Mouse (Mus musculus): ENCODE results near the gene R3hdm1.
"Not testable (repeated sequence)": the region's sequence is repeated elsewhere in the genome, so short reads cannot be mapped to it uniquely, and the experiment has no call there.

The R3hdm1 gene

DNA sequence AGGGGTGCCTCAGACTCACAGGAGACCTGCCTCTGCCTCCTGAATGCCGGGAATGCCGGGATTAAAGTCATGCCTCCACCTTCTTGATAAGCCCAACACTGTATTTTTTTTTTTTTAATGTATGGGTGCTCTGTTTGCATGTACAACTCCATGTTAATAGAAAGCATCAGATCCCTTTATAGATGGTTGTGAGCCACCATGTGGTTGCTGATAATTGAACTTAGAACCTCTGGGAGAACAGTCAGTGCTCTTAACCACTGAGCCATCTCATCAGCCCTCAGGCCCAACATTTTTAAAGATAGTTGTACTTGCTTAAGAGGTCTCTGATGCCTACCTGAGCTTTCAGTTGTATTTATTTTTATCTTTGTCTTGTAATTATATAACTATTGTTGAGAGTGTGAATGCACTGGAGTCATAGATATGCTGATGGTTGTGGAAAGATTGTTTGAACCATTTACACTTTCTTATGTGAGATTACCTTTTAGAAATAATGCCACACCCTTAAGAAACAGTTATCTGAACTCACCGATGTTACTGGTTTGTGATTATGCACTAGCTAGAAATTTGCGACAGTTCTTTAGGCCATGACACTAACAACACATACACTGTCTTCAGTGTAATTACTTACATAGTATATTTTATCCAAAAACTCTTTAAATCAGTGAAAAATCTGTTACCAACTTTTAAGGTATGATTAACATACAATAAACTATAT is 18.0 kb downstream of the R3hdm1 start:
- in situ Hi-C loops (cut with MboI, MseI) = no loop called here

DNA sequence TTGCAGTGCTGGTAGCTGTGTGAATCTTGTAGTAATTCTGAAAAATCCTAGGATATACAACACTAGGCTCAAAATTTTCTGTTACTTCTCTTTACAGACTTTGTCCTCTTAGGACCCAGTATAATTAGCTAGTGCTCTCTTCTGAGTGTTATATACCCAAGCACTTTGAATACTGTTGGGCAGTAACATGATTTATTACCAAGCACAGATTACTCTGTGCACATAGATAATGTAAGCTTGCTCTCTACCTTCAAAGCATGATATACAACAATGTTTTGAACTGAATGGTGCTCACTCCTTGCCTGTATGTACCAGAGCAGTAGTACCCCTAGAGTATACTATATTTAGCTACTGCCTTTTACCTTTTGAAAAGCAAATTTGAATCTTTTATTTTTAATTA is 33.1 kb downstream of the R3hdm1 start:
- in situ Hi-C loops (cut with MboI, MseI) = not testable (repeated sequence)

DNA sequence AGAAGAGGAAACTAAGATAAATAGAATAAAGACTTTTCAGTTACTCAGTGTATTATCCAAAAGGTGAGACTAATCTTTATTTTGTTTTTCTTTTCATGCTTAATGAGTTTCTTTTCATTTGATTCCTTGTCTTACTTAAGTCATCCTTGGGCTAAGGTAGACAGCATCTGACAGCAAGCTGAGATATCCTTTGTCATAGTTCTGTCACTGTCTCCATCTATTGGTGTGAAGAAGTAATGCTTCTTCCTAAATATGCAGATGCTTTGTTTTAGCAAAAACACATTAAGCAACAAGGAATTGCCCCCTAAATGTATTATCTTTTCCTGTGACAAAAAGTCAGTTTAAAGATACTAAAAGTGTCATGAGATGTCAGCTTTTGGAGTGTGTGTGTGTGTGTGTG is 37.9 kb downstream of the R3hdm1 start:
- in situ Hi-C loops (cut with MboI, MseI) = no loop called here

DNA sequence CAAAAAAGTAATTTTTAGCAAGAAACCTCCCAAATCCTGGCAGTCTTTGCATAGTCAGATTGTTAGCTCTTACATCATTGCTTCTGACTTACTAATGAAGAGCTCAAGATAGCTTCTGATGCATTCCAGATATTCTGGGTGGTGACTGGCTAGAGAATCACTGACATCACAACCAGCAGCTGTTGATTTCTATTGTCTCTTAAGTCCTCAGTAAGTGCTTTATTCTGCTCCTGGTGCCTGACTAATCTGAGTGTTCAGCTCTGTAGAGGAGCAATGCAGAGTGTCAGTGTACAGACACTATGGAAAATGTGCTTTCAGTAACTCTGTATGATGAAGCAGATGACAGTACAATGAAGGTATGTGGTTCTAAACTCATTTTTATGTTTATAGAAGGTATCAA is 38.6 kb downstream of the R3hdm1 start:
- in situ Hi-C loops (cut with MboI, MseI) = no loop called here

DNA sequence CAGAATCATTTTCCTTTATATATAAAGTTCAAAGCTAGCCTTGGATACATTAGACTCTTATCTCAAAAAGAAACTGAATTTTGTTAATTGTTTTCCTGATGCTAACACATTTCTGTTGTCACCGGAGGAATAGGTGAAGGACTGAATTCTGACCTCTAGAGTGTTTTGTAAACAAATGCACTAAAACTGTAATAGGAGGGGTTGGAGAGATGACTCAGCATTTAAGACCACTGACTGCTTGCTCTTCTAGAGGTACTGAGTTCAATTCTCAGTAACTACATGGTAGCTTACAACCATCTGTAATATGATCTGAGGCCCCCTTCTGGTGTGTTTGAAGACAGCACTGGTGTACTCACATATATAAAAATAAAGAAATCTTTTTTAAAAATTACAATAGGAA is 63.9 kb downstream of the R3hdm1 start:
- in situ Hi-C loops (cut with MboI, MseI) = no loop called here

DNA sequence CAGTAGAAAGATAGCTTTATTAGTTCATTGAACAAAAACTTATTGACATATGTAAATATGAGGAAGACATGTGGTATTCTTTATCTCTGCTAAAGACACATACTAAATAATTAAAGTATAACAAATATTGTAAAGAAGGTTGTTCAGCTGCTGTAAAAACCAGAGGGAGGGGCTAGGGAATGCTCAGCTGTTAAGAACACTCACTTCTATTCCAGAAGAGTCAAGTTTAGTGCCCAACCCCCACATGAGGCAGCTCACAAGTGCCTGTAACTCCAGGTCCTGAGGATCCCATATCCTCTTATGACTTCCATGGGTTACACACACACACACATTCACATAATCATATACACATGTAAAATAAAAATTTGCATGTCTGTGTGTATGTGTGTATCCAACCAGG is 67.0 kb downstream of the R3hdm1 start:
- in situ Hi-C loops (cut with MboI, MseI) = no loop called here

DNA sequence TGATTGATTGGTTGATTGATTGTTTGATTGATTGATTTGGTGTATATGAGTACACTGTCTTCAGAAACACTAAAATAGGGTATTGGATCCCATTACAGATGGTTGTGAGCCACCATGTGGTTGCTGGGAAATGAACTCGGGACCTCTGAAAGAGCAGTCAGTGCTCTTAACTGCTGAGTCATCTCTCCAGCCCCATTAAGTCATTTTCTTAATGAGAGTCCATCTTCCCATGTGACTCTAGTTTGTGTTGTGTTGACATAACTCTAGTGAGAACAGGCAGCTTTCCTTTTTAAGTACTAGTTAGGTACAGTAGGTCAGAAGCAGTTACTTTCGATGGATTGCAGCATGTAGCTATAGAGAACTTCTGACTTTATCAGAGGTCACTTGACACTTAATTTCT is 88.3 kb downstream of the R3hdm1 start:
- in situ Hi-C loops (cut with MboI, MseI) = no loop called here

DNA sequence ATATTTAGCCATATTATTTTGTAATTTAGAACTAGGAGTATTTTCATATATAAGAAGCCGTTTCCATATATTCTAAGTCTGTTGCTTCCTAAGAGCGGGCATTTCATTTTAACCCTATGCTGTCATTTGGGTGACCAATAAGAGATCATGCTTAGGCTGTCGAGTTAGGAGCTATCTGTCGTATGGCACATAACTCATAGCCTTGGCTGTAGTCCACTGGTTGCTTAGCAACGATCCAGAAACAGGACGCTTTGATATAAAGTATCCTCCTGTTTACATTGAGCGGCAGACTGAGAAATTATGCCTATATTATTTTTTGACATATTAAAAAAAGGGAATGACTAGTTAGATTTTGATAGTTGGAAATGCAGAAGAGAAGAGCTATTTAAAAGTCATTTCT is 89.3 kb downstream of the R3hdm1 start:
- in situ Hi-C loops (cut with MboI, MseI) = no loop called here

DNA sequence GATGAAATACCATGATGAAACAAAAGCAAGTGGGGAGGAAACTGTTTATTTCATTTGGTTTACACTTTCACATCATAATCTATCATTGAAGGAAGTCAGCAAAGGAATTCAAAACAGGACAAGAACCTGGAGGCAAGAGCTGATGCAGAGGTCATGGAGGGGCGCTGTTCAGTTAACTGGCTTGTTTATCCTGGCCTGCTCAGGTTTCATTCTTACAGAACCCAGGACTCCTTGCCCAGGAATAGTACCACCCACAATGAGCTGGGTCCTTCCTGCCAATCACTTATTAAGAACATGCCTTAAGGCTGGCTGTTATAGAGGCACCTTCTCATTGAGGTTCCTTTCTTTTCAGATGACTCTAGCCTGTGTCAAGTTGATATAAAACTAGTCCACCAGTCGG is 90.9 kb downstream of the R3hdm1 start:
- in situ Hi-C loops (cut with MboI, MseI) = no loop called here

DNA sequence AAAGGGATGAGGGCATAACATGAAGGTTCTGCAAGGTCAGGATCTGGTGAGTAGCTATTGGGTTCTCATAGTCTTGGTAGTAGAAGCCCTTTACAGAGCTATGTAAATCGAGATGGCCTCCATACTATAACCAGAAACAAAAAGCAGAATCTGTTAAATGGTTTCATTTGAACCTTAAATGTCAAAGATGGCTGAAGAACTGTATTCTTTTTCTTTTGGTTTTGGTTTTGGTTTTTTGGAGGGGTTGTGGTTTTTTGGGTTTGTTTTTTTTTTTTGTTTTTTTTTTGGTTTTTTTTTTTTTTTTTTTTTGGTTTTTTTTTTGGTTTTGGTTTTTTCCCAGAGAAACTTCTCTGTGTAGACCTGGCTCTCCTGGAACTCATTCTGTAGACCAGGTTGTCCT is 94.3 kb downstream of the R3hdm1 start:
- in situ Hi-C loops (cut with MboI, MseI) = no loop called here

DNA sequence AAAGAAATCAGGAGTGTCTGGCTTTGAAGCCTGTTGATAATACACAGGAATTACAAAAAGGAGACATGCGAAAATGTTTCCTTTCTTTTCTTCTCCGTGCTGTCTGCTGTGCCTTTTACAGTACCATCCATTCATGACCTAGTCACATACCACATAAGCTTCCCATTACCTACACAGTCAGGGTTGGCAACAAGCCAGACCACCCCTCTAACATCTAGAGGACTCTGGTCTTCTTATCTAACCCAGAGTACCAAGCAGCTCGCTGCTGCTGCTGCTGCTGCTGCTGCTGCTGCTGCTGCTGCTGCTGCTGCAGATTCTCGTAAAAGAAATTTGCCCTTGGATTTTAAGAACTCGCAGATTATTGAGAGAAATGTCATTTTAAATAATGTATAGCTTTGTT is 110.2 kb downstream of the R3hdm1 start:
- in situ Hi-C loops (cut with MboI, MseI) = no loop called here

DNA sequence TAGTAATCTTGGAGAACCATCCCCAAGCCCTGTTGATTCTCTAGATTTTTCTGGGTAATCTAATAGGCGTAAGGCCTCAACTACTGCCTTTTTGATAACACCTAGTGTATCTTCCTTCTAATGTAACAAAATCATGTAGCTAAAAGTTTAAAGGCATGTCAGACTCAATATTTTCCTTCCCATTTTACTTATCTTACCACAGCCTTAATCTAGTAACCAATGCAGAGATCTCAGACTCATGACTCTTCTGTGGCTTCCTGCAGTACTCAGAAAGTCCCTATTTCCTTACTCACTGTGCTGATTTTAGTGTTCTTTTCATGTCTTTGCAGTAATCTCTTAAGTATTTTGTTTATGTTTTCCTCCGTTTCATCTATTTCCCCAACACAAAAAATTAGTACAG is 118.8 kb downstream of the R3hdm1 start:
- in situ Hi-C loops (cut with MboI, MseI) = no loop called here

DNA sequence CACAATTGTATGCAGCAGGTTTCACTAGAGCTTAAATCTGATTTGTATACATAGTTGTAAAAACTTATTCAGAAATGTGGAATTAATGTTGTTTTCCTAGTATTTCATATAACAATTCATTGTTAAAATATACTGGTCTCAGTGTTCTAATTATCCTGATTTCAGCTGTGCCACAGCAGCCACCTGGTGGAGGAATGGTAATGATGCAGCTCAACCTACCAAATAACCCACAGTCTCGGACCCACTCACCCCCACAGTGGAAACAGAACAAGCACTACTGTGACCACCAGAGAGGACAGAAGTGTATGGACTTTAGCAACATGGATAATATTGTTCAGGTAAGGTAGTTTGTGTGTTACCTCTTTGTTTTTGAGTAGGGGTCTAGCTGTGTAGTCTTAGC is 120.2 kb downstream of the R3hdm1 start:
- in situ Hi-C loops (cut with MboI, MseI) = no loop called here

DNA sequence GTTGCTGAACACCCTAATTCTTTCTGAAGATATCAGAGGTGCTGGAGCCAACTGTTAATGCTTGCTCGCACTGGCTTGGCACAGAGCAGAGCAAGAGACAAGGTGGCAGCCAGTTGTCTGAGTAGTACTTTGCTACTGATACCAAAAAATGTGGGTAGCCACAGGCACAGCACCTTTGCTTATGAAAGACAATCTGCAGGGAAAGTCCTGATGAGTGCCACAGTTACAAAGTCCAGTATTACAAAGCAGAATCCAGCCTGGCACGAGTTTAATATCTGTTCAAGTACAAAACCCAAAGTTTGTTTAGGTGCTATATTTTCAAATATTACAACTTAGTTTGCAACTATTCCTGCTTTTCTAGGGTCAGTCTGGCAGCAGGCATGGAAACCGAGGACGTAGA is 132.1 kb downstream of the R3hdm1 start:
- in situ Hi-C loops (cut with MboI, MseI) = no loop called here

DNA sequence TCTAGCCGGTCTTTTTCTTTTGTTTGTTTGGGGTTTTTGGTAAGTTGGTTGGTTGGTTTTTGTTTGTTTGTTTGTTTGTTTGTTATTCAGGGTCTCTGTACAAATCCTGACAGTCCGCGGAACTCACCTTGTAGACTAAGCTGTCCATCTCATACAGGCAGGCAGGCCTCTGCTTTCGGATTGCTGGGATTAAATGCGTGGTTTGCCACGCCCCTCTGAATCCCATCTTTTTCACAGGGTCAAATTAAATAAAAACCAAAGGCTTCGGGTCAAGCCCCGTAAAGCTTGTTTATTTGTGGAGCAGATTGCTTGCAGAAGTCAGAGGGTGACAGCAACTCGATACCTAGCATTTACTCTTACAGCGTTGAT is 140.5 kb downstream of the R3hdm1 start, which contains the start of gene Ubxn4:
Ubxn4 (plus strand) TSS at position 338 of the 369 bp plus-strand sequence.
- in situ Hi-C loops (cut with MboI, MseI) = no loop called here

DNA sequence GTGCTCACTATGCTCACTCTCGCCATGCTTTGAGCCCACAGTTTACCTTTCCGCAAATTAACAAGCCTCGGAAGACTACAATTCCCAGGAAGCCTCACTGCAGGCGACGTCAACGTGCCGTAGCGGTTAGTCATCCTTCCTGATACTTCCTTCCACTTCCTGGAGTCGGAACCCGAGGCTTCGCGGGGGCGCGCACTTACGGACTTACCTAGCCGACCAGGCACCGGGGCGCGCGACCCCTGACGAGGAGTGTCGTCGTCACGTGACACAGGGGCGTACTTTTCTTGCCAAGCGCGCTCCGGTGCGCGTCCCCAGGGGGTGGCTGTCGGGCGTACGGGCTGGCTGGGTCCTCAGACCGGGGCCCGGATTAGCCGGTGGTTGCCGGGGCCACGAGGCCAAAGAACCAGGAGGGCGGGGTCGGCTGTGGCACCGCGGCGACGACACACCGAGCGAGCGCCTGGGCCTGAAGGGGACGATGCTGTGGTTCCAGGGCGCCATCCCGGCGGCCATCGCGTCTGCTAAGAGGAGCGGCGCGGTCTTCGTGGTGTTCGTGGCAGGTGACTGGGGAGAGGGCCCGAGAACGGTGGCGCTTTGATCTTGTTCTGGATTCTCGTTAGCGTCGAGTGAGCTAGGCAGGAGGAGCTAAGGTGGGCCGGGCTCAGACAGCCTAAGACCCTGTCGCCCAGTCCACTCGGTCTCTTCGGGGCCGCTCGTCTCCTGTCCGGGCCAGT is 141.1 kb downstream of the R3hdm1 start:
- in situ Hi-C loops (cut with MboI, MseI) = no loop called here

DNA sequence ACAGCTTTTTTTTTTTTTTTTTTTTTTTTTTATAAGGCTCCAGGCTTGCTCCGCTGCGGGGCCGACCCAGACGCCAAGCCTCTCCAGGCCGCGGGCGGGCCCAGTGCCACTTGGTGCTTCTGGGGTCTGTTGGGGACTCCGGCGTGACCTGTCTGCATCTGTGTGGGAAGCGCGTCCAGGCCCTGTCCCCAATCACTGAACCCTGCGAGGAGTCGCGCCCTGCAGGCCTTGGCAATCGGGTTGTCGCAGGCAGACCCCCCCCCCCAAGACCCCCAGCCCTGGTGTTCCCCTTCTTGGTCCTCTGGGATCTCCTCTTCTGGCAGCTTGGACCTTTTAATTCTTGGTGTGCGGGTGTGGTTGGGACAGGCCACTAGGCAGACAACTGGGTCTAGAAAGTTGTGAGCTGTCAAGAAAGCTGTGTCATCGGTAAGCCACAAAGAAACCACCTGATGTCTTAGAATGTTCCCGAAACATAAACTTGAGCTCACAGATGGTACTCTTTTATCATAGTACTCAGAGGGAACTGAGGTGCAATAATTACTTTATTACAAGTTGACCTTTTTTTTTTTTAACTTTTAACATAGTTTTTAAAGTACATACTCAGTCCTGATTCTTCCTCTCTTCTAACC is 141.7 kb downstream of the R3hdm1 start:
- in situ Hi-C loops (cut with MboI, MseI) = no loop called here

DNA sequence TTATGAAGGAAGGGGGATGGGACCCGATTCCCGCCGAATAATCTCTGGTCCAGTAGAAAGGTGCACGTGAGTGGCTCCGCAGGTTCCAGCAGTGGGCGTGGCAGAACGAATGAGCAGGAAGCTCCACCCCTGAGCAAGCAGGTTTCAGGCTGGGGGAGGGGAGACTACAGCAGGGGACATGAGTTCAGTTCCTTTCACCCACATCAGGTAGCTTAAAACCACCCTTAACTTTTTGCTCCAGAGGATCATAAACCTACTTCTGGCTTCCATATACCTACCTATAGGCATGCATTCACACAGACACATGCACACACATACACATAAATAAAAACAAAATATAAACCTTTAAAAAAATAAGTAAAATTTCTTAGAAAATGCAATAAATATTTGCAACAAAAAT is 164.0 kb downstream of the R3hdm1 start:
- in situ Hi-C loops (cut with MboI, MseI) = loop anchor here (5.0 kb wide), 2 partner anchors 65 to 80 kb away; no protein-coding TSS in a partner anchor

DNA sequence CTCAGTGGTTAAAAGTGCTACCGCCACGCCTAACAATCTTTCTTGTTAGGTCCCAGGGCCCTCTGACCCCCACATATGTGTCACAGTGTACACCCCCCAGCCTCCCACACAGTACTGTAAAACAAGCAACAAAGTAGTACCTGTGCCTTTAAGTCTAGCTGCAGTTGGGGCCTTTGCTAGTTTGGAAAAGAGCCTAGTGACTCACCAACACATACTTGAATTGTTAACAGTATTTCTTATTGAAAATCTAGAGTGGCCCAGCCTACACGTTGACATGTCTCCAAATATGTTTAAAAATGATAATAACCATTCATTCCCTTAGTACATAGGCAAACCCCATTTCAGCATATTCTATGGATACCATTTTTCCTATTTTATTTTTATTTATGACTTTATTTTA is 167.6 kb downstream of the R3hdm1 start:
- in situ Hi-C loops (cut with MboI, MseI) = no loop called here

DNA sequence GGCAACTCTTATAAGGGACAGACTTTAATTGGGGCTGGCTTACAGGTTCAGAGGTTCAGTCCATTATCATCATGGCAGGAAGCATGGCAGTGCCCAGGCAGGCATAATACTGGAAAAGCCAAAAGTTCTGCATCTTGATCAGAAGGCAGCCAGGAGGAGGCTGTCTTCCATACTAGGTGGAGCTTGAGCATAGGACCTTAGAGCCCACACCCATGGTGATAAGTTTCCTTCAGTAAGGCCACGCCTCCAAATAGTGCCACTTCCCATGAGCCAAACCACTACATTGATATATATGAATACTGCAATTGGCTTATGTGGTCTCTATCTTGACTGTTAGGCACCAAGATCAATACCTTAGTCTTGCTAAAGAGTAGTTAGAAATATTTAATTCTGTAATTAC is 172.8 kb downstream of the R3hdm1 start:
- in situ Hi-C loops (cut with MboI, MseI) = no loop called here

DNA sequence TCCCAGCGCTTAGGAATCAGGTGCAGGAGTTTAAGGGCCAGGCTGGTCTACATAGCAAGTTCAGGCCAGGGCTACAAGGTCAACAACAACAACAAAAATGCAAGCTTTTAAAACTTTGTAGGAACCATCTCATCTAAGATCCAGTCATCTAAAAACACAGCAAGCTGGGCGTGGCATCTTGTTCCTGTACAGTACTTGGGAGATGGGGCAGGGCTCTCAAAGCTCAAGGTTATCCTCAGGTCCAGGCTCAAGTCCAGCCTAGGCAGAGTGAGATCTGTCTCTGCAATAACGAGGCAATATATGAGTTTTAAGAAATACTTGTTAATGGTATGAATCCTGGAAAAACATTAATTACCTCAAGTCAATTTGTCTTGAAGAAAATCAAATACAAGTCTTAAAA is 175.5 kb downstream of the R3hdm1 start:
- in situ Hi-C loops (cut with MboI, MseI) = no loop called here

DNA sequence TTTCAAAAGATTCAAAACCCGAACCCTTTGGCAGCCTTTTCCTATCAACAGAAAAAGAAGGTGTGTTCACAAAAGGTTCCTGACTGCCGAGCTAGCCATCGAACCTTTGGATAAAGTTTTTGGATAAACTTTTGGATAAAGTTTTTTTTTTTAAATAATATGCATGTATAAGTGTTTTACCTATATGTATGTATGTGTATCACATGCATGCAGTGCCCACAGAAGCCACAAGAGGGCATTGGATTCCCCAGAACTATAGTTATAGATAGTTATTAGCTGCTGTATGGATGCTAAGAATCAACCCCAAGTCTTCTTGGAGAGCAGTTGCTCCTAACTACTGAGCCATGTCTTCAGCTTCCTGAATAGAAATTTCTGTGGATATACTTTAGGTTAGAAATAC is 178.7 kb downstream of the R3hdm1 start:
- in situ Hi-C loops (cut with MboI, MseI) = no loop called here

DNA sequence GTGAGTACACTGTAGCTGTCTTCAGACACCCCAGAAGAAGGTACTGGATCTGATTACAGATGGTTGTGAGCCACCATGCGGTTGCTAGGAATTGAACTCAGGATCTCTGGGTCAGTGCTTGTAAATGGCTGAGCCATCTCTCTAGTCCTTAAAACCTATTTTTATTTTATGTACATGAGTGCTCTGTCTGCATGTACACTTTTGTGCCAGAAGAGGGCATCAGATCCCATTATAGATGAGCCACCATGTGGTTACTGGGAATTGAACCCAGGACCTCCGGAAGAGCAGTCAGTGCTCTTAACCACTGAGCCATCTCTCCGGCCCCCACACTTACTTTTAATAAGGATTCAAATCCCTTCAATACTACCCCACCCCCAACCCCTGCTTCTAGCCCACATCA is 179.8 kb downstream of the R3hdm1 start:
- in situ Hi-C loops (cut with MboI, MseI) = no loop called here

All from T-helper 17 cell (primary cell).